Mouse (Mus musculus) neural tube, embryonic 13.5 days (tissue): ENCODE data around the gene Gjb2. TPM values are rescaled to one million over a fixed set of nuclear protein-coding genes. Genes with fewer than 3 reads are reported as not detected.

Source experiments
- ATAC-seq: fragments of 200-750 bp; cut with Nextera tagmentation; 2 replicates; pipeline ENCODE4 v1.8.0; 2017; ENCODE audit warnings: low read depth, mild to moderate bottlenecking, moderate TSS enrichment, moderate library complexity
- H3K27ac ChIP-seq: fragments of 300-500 bp; sonication (generic); replicated peaks from 2 replicates; pipeline ENCODE4 v1.5.1; 2015; ENCODE audit warnings: moderate library complexity, mild to moderate bottlenecking, inconsistent platforms
- H3K27me3 ChIP-seq: fragments of 300-500 bp; sonication (generic); 2 replicates; pipeline ENCODE4 v1.6.1; 2015; ENCODE audit warnings: mild to moderate bottlenecking, inconsistent platforms
- H3K36me3 ChIP-seq: fragments of 300-500 bp; sonication (generic); 2 replicates; pipeline ENCODE4 v1.6.1; 2015; ENCODE audit warnings: mild to moderate bottlenecking, inconsistent platforms
- H3K4me1 ChIP-seq: fragments of 300-500 bp; sonication (generic); replicated peaks from 2 replicates; pipeline ENCODE4 v1.6.1; 2015; ENCODE audit warnings: inconsistent platforms
- H3K4me2 ChIP-seq: fragments of 300-500 bp; sonication (generic); 2 replicates; pipeline ENCODE4 v1.6.1; 2015; ENCODE audit warnings: inconsistent platforms, mild to moderate bottlenecking, moderate library complexity
- H3K4me3 ChIP-seq: fragments of 300-500 bp; sonication (generic); 2 replicates; pipeline ENCODE4 v1.5.1; 2015; ENCODE audit warnings: mild to moderate bottlenecking, inconsistent platforms
- H3K9ac ChIP-seq: fragments of 300-500 bp; sonication (generic); 2 replicates; pipeline ENCODE4 v1.6.1; 2015; ENCODE audit warnings: moderate library complexity, mild to moderate bottlenecking, inconsistent platforms
- H3K9me3 ChIP-seq: fragments of 300-500 bp; sonication (generic); 2 replicates; pipeline ENCODE4 v1.6.1; 2016; ENCODE audit warnings: inconsistent platforms
- WGBS: fragments of 180-500 bp; shearing (Covaris S2); methylation state at CpG from one replicate; pipeline ENCODE4 v1.1.7; 2015; 5-methylcytosine and 5-hydroxymethylcytosine counted together
- polyA plus RNA-seq: library from polyadenylated mRNA; unstranded; fragments of >200 nt; fragmentation: Nextera tagmentation; extraction: Ambion mirVana; gene quantifications from 2 replicates; pipeline ENCODE4 v1.2.1, GENCODE M21; 2015

The Gjb2 gene
- polyA plus RNA-seq, 1 experiment from 2014 or later: 19.8 TPM

GRCm38 (mm10) chr14:57057563-57058321, 46.8 kb downstream of the Gjb2 start, which contains the start of gene Gja3:
Gene Gja3 (minus strand): TSS chr14:57058100.
- peak; percentile 47 for ATAC-seq
- under 1% methylated on average over 63 of the region's 79 CpGs for WGBS
- peaks cover 13% of the 10 kb centered on the region for H3K4me1 ChIP-seq

GRCm38 (mm10) chr14:57057204-57057562, 47.3 kb downstream of the Gjb2 start:
- no peak for ATAC-seq
- Histone ChIP-seq H3K9ac (peak overlapping the region; percentile 48), H3K27me3 (peaks cover 60% of the 10 kb centered on the region)

More at GRCm38 (mm10) chr14:57057563-57058321, 46.8 kb downstream of the Gjb2 start, which contains the start of gene Gja3:
- H3K9ac ChIP-seq: peak within 1 kb of the TSS; percentile 48
- H3K9me3 ChIP-seq: no peaks in the 10 kb centered on the region
- no peak within 1 kb of the TSS for H3K27ac ChIP-seq
- no peaks in the 10 kb centered on the region for H3K36me3 ChIP-seq
- H3K4me2 ChIP-seq: peak within 1 kb of the TSS; percentile 89
- H3K27me3 ChIP-seq: peaks cover 60% of the 10 kb centered on the region
- H3K4me3 ChIP-seq: peak within 1 kb of the TSS; percentile 49

GRCm38 (mm10) chr14:57052713-57053112, 51.8 kb downstream of the Gjb2 start:
- no peak for ATAC-seq
- Histone ChIP-seq H3K4me2 (no peak overlapping the region), H3K27me3 (peaks cover 42% of the 10 kb centered on the region), H3K36me3 (no peaks in the 10 kb centered on the region), H3K27ac (no peak overlapping the region), H3K4me3 (no peak overlapping the region), H3K4me1 (peaks cover 8% of the 10 kb centered on the region), H3K9me3 (no peaks in the 10 kb centered on the region), H3K9ac (no peak overlapping the region)
- 73% methylated on average over 6 of the region's 6 CpGs for WGBS

More at GRCm38 (mm10) chr14:57057204-57057562, 47.3 kb downstream of the Gjb2 start:
- Histone ChIP-seq H3K4me3 (peak overlapping the region; percentile 49), H3K9me3 (no peaks in the 10 kb centered on the region), H3K4me2 (peak overlapping the region; percentile 89), H3K27ac (no peak overlapping the region), H3K36me3 (no peaks in the 10 kb centered on the region), H3K4me1 (peaks cover 13% of the 10 kb centered on the region)
- 2% methylated on average over 19 of the region's 19 CpGs for WGBS

Other genes with a start within 250 kb of the Gjb2 start
- gene Zmym2, start 218.0 kb downstream of the Gjb2 start, polyA plus RNA-seq: 60.6 and 71.7 TPM in 2 replicates
- gene Gja3, start 46.6 kb downstream of the Gjb2 start, polyA plus RNA-seq: 2.5 and 3.3 TPM in 2 replicates
- gene Gm4491, start 11.2 kb upstream of the Gjb2 start, polyA plus RNA-seq: not detected in 2 replicates
- gene Gjb6, start 28.9 kb upstream of the Gjb2 start, polyA plus RNA-seq: 15.7 and 16.8 TPM in 2 replicates